Mouse (Mus musculus) T-cell, adult 2 months (primary cell): Measurements from ENCODE around the gene Swsap1.
A peak's percentile ranks its signal among the peaks of the same experiment; 100 is the strongest.

Source experiments
- DNase-seq: peaks from one replicate; pipeline ENCODE4 v3.0.0; 2022; ENCODE audit warnings: low spot score

Gene Swsap1

GRCm38 (mm10) chr9:21968883-21969282, 13.3 kb downstream of the Swsap1 start:
- no peak for DNase-seq

DNA sequence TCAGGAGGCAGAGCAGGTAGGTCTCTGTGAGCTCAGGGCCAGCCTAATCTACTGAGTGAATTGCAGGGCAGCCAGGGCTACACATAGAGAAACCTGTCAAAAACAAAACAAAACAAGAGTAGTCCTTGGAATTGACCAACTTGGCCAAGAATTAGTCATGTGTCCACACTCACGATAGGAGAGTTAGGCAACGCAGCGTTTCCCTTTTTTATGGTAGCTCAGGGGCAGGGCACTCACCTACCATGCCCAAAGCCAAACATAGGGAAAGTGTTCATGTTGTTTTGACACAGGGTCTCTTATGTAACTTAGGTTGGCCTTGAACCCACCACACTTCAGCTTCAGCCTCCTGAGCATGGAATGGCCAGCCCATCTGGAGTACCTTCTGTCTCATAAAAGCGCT, 13.7 kb downstream of the Swsap1 start:
- DNase-seq = no peak

- DNase-seq = no peak
Measured at GRCm38 (mm10) chr9:21976626-21977175, 21.1 kb downstream of the Swsap1 start.

GRCm38 (mm10) chr9:21977331-21977730, 21.8 kb downstream of the Swsap1 start:
- no peak for DNase-seq

- peak; percentile 40 for DNase-seq
Measured at GRCm38 (mm10) chr9:21977972-21978371, 22.4 kb downstream of the Swsap1 start.

DNA sequence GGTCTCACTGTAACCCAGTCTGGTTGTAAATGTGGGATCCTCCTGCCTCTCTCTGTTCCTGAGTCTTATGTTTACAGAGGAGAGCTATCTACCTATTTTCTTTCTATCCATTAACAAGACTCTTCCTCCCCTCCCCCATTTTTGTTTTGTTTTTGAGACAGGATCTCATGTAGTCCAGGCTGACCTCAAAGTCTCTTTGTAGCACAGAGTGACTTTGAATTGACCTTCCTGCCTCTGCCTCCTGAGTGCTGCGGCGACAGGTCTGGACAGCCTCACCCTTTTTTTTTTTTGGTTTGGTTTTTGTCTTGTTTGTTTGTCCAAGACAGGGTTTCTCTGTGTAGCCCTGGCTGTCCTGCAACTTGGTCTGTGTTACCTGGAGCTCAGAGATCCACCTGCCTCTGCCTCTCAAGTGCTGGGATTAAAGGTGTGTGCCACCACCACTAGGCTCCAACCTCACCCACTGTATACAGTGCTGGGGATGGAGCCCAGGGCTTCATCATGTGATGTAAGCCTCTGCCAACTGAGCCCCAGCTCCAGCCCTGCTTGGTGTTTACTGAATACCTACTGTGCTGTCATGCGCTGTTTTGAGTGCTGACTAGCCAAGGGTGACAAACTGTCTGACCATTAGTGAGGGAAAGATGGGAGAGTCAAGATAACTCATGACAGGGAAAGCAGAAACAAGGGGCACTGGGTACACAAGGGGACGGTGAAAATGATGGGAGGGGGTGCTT, 23.0 kb downstream of the Swsap1 start:
- no peak for DNase-seq

- DNase-seq = no peak
Measured at GRCm38 (mm10) chr9:21983911-21984310, 28.4 kb downstream of the Swsap1 start.

DNA sequence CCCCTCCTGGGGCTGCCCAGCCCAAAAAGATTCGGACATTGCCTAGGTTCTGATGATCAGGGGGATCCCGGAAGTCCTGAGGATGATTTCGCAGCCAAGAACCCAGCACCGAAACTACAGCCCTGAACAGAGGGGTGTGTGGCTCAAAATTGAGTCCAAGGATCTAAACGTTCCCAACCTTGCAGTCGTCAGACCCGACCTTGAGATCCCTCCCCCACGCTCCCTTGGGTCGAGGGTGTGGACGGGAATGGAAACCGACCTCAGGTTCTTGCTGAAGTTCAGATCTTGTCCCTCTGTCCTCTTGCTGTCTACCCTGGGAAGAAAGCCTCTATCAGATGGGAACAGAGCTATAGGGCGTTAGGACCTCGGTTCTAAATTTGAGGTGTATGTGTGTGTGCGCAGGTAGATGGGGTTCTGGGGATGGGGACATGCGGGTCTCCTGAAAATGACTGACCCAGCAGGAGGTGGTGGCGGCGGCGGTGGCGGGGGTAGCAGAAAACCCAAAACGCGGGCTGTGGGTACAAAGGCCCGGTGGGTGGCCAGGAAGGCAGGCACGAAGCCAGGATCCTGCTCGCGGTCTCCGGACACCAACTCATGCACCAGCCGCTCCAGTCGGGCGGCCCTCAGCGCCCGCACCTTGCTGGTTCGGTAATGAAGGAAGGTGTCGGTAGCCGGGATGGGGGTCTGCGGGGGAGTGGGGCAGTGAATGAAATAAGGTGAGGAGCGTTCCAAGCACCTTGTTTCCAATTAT, 32.2 kb downstream of the Swsap1 start:
- DNase-seq = no peak

- DNase-seq = no peak
Measured at GRCm38 (mm10) chr9:21988421-21989101, 33.0 kb downstream of the Swsap1 start.

- DNase-seq = no peak
Measured at GRCm38 (mm10) chr9:21989230-21990110, 33.9 kb downstream of the Swsap1 start, which contains the start of gene Rgl3. Gene Rgl3, minus strand, starts transcription at chr9:21989446.

DNA sequence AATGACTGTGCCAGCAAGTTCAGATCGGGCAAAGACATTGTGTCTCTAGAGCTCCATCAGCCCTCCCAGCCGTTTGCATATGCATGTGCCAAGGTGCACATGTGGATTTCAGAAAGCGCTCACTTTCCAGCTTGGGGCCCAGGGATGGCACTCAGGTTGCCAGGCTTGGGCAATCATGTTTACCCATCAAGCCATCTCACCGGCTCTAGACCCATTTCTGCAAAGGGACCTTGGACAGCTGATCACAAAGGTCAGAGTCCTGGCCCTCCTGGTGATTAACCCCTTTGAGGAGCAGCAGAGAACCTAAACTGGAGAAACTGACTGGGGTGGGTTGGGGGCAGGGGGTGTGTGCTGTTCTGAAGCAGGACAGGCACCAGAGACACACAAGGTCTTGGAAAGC, 36.7 kb downstream of the Swsap1 start:
- DNase-seq = no peak

- DNase-seq = no peak
Measured at GRCm38 (mm10) chr9:21996178-21996867, 40.8 kb downstream of the Swsap1 start.

GRCm38 (mm10) chr9:22000296-22000695, 44.7 kb downstream of the Swsap1 start:
- DNase-seq = no peak

DNA sequence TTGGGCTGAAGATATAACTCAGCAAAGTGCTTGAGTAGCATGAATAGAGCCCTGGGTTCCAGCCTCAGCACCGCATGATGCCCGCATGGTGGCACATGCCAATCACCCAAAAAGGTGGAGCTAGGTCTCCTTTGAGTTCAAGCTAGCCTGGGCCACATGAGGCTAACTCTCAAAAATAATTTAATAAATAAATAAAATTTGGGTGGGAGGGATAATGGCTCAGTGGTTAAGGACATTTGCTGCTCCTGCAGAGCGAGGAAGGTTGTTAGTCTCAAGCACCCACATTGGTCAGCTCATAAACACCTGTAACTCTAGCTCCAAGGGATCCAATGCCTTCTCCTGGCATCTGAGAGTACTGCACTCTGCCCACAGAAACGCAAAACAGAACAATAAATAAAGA, 46.1 kb downstream of the Swsap1 start:
- DNase-seq = no peak

DNA sequence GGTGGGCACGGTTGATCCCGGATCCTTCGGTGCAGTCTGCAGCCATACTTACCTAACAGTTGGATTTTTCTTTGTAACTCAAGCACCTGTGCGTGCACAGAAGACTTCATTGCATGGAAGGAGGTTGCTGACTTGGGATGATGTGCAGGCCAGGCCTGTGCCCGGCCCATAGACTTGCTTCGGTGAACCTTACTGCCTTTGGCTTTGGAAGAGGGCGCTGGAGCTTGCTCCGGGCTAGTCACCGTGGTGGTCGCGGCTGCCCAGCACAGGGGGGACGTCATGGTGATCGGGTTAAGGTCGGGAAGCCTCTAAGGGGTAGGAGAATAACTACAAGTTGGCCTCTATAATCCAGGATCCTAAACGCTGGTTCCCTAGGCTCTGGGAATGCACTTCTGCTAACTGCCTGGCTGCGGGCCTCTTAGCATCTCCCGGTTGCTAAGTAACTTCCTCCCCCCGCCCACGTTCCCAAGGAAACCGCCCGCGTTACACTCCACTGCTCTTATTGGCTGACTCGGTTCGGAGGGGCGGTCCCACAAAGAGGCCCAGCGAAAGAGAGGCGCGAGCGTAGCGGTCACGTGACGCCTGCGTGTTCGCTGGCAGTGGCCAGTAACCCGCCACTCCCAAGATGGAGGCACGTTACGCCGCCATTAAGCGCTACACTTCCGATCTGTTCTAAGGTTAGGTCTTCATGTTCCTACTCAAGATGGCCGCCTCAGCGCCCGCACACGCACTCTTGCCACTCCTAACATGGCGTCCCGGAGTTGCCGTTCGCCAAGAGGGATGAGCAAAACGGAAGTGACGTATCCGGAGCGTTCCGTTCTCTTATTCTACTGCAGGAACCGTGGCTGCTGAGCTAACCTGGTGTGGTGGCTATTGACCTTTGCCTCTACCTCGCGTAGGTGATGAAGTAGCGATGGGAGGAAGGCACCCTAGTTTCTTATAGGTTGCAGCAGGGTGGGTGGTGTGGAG, 46.9 kb downstream of the Swsap1 start, which contains the start of the genes Ccdc151 and Prkcsh:
TSS of gene Ccdc151 (minus strand) at position 441 of the 969 bp plus-strand sequence.
TSS of gene Prkcsh (plus strand) at position 613 of the 969 bp plus-strand sequence.
- DNase-seq = peak; percentile 99

- DNase-seq = no peak
Measured at GRCm38 (mm10) chr9:22003163-22003554, 47.6 kb downstream of the Swsap1 start.

GRCm38 (mm10) chr9:22004546-22004945, 49.0 kb downstream of the Swsap1 start:
- DNase-seq = no peak
